Mouse (Mus musculus): Measurements from ENCODE around the gene Tctn1. TPM values are rescaled to one million over a fixed set of nuclear protein-coding genes. Genes with fewer than 3 reads are reported as not detected.

Gene Tctn1
- 3.0 and 3.2 TPM in 2 replicates for polyA plus RNA-seq (2015; fragmentation: Nextera tagmentation; extraction: Ambion mirVana)

DNA sequence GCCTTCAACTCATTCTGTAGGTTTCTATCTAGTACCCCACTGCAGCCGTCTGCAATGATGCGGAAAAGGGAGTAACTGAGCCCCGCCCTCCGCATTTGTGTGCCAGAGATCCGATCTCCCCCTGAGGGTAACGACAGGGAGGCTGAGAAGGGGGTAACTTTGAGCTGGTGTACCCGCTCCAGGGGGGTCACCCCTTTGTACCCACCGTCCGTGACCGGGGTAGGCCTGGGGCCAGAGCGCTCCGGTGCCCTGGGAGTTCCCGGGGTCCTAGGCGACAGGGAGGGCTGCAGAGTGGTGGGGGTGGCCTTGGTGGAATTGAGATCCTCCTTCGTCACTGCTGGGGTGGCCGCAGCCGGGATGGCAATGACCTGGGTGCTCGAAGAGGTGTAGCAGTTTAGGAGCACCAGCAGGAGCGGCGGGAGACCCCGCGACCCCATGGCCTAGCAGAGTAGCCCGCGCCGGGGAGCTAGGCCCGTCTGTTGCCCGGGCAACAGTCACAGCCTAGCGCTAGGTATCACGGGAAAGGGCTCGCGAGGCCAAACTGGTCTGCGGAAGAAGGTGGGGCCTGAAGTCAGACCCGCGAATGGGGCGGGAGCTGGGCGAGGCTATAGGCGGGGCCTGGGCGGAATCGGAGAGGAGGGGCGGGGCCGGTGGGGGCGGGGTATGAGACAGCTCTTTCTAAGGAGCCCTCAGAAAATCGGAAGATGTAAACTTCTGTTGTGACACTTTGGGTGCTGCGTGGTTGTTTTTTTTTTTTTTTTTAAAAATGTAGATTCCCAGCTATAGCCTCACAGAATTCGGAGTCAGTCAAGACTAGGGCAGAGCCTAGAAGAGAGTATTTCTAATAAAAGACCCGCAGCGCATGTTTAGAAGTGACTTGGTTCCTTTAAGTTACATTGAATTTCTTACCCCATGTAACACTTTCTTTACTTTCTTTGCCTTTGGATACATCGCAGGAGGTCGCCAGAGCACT, at the start of gene Tctn1:
Gene Tctn1 (minus strand): TSS at position 528 of the 973 bp plus-strand sequence.
- H3K4me3 ChIP-seq (replicated peaks), result peak within 1 kb of the TSS; percentile 84
- no peaks in the 10 kb centered on the region for H3K4me1 ChIP-seq (replicated peaks)
- H3K27ac ChIP-seq, result no peak within 1 kb of the TSS
- H3K9me3 ChIP-seq, result no peaks in the 10 kb centered on the region
- peak; percentile 98 for ATAC-seq
- no peaks in the 10 kb centered on the region for H3K36me3 ChIP-seq
- H3K9ac ChIP-seq, result peak within 1 kb of the TSS; percentile 81
- WGBS, result 2% methylated on average over 49 of the region's 49 CpGs
- H3K4me2 ChIP-seq (replicated peaks), result peak within 1 kb of the TSS; percentile 87
- no peaks in the 10 kb centered on the region for H3K27me3 ChIP-seq (replicated peaks)

DNA sequence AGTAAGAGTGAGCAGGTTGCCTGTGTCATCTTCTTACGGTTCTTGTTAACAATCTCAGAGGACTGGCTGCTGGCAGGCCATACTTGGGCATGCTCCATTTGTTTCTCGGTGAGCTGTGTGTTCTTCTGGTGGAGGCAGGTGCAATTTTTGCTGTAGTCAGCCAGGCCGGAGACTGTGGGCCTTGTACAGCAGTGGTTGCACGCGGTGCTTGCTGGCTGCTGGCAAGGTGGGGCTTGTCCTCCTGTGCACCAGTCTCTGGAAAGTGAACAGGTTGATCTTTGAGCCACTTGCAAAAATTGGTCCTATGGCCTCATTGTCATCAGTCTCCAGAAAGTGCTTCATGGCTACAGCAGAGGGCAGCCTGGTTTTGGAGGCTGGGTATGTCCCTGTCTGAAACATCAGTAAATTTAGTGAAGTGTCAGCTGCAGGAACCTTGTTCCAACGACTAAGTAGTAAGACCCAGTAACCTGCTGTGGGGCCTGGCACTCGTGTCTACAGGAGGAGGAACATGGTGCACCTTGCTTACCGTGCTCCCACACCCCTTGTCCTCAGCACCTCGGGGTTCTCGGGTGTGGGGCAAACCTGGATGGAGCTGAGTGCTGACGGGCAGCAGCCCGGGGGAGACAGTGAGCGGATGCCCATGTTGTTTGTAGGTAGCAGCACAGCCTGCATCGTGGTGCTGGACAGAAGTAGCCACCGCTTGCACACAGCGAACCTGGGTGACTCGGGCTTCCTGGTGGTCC, 48.9 kb upstream of the Tctn1 start:
- Histone ChIP-seq H3K4me2 (replicated peaks) (no peak overlapping the region), H3K9ac (no peak overlapping the region), H3K27me3 (replicated peaks) (no peaks in the 10 kb centered on the region), H3K27ac (no peak overlapping the region), H3K9me3 (no peaks in the 10 kb centered on the region), H3K36me3 (peaks cover 13% of the 10 kb centered on the region), H3K4me3 (replicated peaks) (no peak overlapping the region), H3K4me1 (replicated peaks) (no peaks in the 10 kb centered on the region; the same call in 1 of the 2 replicates)
- WGBS, result 90% methylated on average over 17 of the region's 17 CpGs
- ATAC-seq, result no peak

DNA sequence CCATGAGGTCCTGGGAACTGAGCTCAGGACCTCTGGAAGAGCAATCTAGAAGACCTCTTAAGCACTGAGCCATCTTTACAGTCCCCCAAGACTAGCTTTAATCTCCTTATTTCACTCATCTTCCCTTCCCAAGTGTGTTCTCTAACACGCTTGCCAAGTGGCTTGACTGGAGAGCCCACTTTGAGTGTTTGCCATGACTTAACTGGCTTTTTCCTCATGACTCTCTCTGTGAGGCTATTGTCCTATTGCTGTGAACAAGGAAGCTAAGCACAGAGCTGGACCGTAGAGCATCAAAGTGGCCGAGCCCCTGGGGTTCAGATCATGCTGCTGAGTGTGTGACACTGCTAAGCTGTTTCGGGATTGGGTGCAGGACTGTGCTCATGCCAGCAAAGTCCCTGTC, 48.1 kb upstream of the Tctn1 start:
- WGBS, result 92% methylated on average over 4 of the region's 4 CpGs
- no peaks in the 10 kb centered on the region for H3K27me3 ChIP-seq (replicated peaks)
- no peak overlapping the region for H3K4me2 ChIP-seq (replicated peaks)
- no peaks in the 10 kb centered on the region for H3K9me3 ChIP-seq
- ATAC-seq, result no peak
- no peak overlapping the region for H3K9ac ChIP-seq
- H3K4me3 ChIP-seq (replicated peaks), result no peak overlapping the region
- H3K36me3 ChIP-seq, result peaks cover 13% of the 10 kb centered on the region
- H3K4me1 ChIP-seq (replicated peaks), result no peaks in the 10 kb centered on the region; the same call in 1 of the 2 replicates
- no peak overlapping the region for H3K27ac ChIP-seq

DNA sequence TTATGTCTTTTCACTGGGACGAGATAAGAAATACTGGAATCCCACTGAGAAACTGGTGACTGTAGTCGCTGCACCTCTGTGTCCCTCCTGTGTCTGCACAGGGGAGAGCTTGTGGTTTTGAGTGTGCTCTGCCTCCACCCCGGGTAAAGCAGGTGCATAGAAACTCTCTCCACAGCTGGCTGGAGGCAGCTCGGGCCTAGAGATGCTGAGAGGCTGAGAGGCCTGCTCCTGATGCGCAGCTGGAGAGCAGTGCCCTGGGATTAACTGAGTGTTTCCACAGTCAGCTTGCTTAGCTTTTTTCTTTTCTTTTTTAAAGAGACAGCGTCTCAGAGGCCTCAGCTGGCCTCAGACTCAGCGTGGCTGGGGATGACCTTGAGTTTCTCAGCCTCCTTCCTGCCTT, 47.4 kb upstream of the Tctn1 start:
- Histone ChIP-seq H3K4me1 (replicated peaks) (no peaks in the 10 kb centered on the region; the same call in 1 of the 2 replicates), H3K9ac (no peak overlapping the region), H3K4me3 (replicated peaks) (no peak overlapping the region), H3K36me3 (peaks cover 13% of the 10 kb centered on the region), H3K27me3 (replicated peaks) (no peaks in the 10 kb centered on the region), H3K27ac (no peak overlapping the region), H3K9me3 (no peaks in the 10 kb centered on the region), H3K4me2 (replicated peaks) (no peak overlapping the region)
- WGBS, result 70% methylated on average over 7 of the region's 7 CpGs
- ATAC-seq, result no peak

DNA sequence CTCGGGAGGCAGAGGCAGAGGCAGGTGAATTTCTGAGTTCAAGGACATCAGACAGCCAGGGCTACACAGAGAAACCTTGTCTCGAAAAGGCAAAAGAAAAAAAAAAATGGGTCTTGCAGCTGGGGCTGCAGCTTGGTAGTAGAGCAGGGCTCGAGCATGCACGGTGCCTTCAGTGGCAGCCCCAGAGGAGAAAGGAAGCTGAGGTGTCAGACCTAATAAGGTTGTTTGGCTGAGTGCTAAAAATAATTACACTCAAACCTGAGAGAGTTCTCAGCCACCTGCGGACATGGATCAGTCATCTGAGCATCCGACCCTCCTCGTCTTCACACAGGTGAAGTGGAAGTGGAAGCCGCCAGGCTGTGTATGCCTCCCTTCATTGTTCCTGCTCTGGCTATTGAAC, 46.4 kb upstream of the Tctn1 start:
- Histone ChIP-seq H3K4me3 (replicated peaks) (no peak overlapping the region), H3K36me3 (peaks cover 13% of the 10 kb centered on the region), H3K4me1 (replicated peaks) (no peaks in the 10 kb centered on the region; the same call in 1 of the 2 replicates), H3K27me3 (replicated peaks) (no peaks in the 10 kb centered on the region), H3K9ac (no peak overlapping the region), H3K27ac (no peak overlapping the region), H3K4me2 (replicated peaks) (no peak overlapping the region), H3K9me3 (no peaks in the 10 kb centered on the region)
- ATAC-seq, result no peak
- WGBS, result 86% methylated on average over 8 of the region's 8 CpGs

DNA sequence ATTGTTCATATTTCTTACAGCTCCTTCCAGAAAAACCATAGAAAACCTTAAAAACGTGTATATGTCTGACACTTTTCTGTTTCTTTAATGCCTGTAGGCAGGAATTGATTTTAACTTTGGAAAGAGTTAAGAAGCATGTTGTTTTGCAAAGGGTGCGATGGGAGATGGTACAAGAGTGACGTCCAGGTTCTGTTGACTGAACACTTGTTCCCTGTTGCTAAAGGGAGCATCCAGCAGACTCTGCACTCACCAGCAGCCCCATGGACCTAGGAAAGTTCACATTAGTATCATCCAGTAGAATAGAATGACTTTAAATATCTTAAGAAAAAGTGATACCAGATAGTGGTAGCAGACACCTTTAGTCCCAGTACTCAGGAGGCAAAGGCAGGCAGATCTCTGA, 42.3 kb upstream of the Tctn1 start:
- WGBS, result 86% methylated on average over 3 of the region's 3 CpGs
- no peak overlapping the region for H3K4me2 ChIP-seq (replicated peaks)
- H3K27ac ChIP-seq, result no peak overlapping the region
- peaks cover 4% of the 10 kb centered on the region; the same call in 1 of the 2 replicates for H3K36me3 ChIP-seq
- no peak for ATAC-seq
- no peaks in the 10 kb centered on the region for H3K9me3 ChIP-seq
- H3K9ac ChIP-seq, result no peak overlapping the region
- H3K4me3 ChIP-seq (replicated peaks), result no peak overlapping the region
- H3K4me1 ChIP-seq (replicated peaks), result peaks cover 28% of the 10 kb centered on the region
- H3K27me3 ChIP-seq (replicated peaks), result no peaks in the 10 kb centered on the region

DNA sequence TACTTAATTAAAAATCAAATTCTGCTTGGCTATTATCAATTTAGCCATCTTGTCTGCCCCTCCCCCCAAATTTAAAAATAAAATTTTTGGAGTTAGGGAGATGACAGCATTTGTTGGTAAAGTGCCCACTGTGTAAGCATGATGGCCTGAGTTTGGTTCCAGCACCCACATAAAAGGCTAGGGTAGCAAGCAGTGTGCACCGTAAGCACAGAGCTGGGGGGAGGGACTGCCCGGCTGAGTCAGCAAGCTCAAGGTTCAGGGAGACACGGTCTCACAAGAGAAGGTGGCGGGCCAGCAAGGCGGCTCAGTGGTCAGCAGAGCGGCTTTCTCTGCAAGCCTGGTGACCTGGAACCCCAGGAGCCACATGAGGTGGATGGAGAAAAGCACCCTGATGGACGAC, 41.2 kb upstream of the Tctn1 start:
- Histone ChIP-seq H3K27me3 (replicated peaks) (no peaks in the 10 kb centered on the region), H3K27ac (no peak overlapping the region), H3K4me3 (replicated peaks) (no peak overlapping the region), H3K9ac (no peak overlapping the region), H3K4me2 (replicated peaks) (no peak overlapping the region), H3K36me3 (peaks cover 4% of the 10 kb centered on the region; the same call in 1 of the 2 replicates), H3K4me1 (replicated peaks) (peaks cover 29% of the 10 kb centered on the region), H3K9me3 (no peaks in the 10 kb centered on the region)
- ATAC-seq, result no peak
- 90% methylated on average over 7 of the region's 7 CpGs for WGBS

DNA sequence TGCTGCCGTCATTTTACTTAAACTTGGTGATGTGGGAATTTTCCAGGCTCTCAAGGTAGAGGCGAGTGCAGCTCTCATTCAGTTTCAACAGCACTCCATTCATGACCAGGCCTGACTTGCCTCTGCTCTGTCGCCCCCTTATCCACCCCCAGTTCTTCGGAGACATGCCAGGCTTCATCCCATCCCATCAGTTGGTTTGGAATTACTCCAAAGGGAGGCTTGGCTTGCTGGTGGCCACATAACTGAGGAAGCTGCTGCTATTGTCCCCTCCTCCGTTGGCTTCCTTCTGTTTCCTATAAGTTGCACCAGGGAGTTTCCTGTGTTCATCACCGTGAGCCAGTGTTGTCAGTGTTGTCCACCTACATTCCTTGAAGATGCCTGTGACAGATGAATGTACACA, 40.3 kb upstream of the Tctn1 start:
- no peak overlapping the region for H3K4me2 ChIP-seq (replicated peaks)
- peaks cover 29% of the 10 kb centered on the region for H3K4me1 ChIP-seq (replicated peaks)
- H3K9ac ChIP-seq, result no peak overlapping the region
- H3K27ac ChIP-seq, result no peak overlapping the region
- WGBS, result 67% methylated on average over 6 of the region's 6 CpGs
- no peaks in the 10 kb centered on the region for H3K27me3 ChIP-seq (replicated peaks)
- H3K9me3 ChIP-seq, result no peaks in the 10 kb centered on the region
- H3K4me3 ChIP-seq (replicated peaks), result no peak overlapping the region
- peaks cover 2% of the 10 kb centered on the region; the same call in 1 of the 2 replicates for H3K36me3 ChIP-seq
- no peak for ATAC-seq

DNA sequence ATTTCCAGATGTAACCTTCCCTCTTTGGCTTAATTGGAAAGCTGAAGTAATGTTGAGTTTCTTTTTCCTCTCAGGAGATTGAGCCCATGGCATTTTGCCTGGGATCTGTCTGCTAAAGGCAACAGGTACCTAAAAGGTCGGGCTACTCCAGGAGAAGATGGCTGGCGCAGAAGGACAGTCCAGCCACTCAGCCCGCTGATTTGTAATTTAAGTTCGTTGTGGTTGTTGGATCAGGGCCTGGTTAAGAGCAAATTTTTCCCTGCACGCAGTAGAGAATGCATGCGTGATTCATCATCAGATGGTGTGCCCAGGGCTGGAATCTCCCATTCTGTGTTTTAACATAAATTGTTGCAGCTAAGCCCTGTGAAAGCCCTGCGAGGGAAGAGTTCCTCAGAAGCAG, 39.7 kb upstream of the Tctn1 start:
- 0 out of 2 replicates have a peak overlapping the region, but pooled peaks have one; percentile 58 for H3K27ac ChIP-seq
- H3K36me3 ChIP-seq, result no peaks in the 10 kb centered on the region
- peaks cover 29% of the 10 kb centered on the region for H3K4me1 ChIP-seq (replicated peaks)
- no peak for ATAC-seq
- H3K27me3 ChIP-seq (replicated peaks), result no peaks in the 10 kb centered on the region
- H3K4me2 ChIP-seq (replicated peaks), result no peak overlapping the region
- no peak overlapping the region for H3K9ac ChIP-seq
- no peaks in the 10 kb centered on the region for H3K9me3 ChIP-seq
- H3K4me3 ChIP-seq (replicated peaks), result no peak overlapping the region
- 68% methylated on average over 7 of the region's 7 CpGs for WGBS

DNA sequence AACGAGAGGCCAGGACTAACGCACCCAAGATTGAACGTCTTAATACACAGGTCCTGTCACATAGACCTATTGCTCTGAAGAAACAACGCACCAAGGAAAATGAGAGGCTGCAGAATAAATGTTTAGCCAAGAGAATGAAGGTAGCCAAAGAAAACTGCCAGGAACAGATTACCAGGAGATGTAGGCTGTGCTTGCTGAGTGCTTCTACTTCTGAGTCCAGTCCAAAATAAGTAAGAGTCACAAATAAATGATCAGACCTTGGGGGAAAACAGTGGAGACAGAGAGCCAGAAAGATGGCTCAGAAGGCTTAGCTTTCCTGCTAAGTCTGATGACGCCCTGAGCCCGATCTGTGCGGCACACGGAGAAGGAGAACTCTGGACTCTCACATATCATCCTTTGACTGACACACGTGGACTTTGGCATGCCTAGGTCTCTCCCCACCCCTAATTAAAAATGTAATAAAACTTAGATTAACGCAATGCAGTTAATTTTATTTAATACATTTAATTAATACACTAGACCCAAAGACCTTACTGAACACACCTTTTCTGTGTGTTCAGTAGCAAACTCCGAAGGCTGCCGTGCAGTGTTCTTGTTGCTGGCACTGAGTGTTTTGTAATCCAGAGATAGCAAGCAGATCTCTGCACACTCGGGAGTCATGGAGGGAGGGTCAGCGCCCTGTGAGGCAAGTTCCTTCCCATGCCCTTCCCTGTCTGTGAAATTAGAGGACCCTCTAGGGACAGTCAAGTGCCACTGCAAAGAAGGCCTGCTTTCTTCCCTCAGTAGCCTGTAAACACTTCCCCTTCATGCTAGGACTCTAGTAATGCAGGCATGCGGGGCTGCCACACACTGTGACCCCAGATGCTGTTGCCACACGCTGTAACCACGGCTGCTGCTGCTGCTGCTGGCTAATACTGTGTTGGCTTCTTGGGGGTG, 38.8 kb upstream of the Tctn1 start:
- Histone ChIP-seq H3K36me3 (no peaks in the 10 kb centered on the region), H3K4me3 (replicated peaks) (no peak overlapping the region), H3K27me3 (replicated peaks) (no peaks in the 10 kb centered on the region), H3K9ac (no peak overlapping the region), H3K4me1 (replicated peaks) (peaks cover 29% of the 10 kb centered on the region), H3K9me3 (no peaks in the 10 kb centered on the region), H3K4me2 (replicated peaks) (peak overlapping the region; percentile 25; the same call in 1 of the 2 replicates), H3K27ac (peak overlapping the region; percentile 65)
- peak; percentile 90 for ATAC-seq
- WGBS, result 47% methylated on average over 17 of the region's 17 CpGs

DNA sequence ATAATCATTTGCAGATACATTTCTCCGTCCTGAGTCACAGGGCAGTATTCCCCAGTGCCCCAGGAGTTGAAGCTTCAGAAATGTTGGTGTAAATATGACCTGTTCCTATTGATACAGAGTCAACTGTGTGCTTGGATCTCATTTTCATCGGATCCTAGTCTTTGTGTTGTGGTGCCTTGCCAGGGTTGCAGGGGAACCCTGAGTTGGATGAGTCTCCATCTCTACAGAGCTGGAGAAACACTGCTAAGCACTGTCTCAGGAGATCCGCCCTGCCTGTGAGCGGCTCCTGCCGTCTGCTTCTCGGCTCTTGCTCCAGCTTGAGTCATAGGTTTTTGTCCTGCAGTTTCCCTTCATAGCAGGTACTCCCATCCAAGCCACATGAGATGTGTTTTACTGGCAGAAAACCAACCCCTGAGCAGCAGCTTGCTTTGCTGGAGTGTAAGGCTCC, 35.8 kb upstream of the Tctn1 start:
- no peak overlapping the region for H3K4me3 ChIP-seq (replicated peaks)
- H3K9ac ChIP-seq, result no peak overlapping the region
- H3K36me3 ChIP-seq, result no peaks in the 10 kb centered on the region
- no peak overlapping the region for H3K27ac ChIP-seq
- no peak overlapping the region for H3K4me2 ChIP-seq (replicated peaks)
- no peaks in the 10 kb centered on the region for H3K27me3 ChIP-seq (replicated peaks)
- no peaks in the 10 kb centered on the region for H3K9me3 ChIP-seq
- WGBS, result 87% methylated on average over 6 of the region's 6 CpGs
- peaks cover 33% of the 10 kb centered on the region for H3K4me1 ChIP-seq (replicated peaks)
- ATAC-seq, result no peak
